Mouse (Mus musculus): Measurements from ENCODE around the gene Camta1. TPM values are rescaled to one million over a fixed set of nuclear protein-coding genes. Genes with fewer than 3 reads are reported as not detected.

The Camta1 gene
- polyA plus RNA-seq, 1 experiment from 2014 or later: 61.9 TPM

- Histone ChIP-seq H3K9ac (ENCODE audit: low read length) (no peak overlapping the region), H3K4me2 (replicated peaks; ENCODE audit: low read depth) (no peak overlapping the region), H3K27ac (replicated peaks) (no peak overlapping the region), H3K9me3 (ENCODE audit: control insufficient read depth, low read length) (no peaks in the 10 kb centered on the region), H3K4me3 (ENCODE audit: low read depth, low read length) (no peak overlapping the region), H3K4me1 (replicated peaks; ENCODE audit: control insufficient read depth, insufficient read depth) (no peaks in the 10 kb centered on the region), H3K27me3 (ENCODE audit: control insufficient read depth, insufficient read depth, low read length) (no peaks in the 10 kb centered on the region), H3K36me3 (ENCODE audit: control insufficient read depth, insufficient read depth, low read length) (no peaks in the 10 kb centered on the region)
- peak; percentile 31 for DNase-seq (ENCODE audit: low spot score)
- 63% methylated on average over 17 of the region's 17 CpGs for WGBS
- TF ChIP-seq CTCF (IDR thresholded peaks at IDR 0.05; ENCODE audit: low read depth) (no peak), EP300 (optimal IDR thresholded peaks at IDR 0.05) (no peak)
- ATAC-seq (ENCODE audit: low FRiP score, low TSS enrichment): no peak
Measured at GRCm38 (mm10) chr4:151404581-151405256, 457.0 kb downstream of the Camta1 start.

GRCm38 (mm10) chr4:151401685-151402397 is 459.8 kb downstream of the Camta1 start:
- no peak; the same call in 1 of the 2 replicates for ATAC-seq (ENCODE audit: low FRiP score, low TSS enrichment)
- DNase-seq (ENCODE audit: low spot score): no peak
- Histone ChIP-seq H3K27me3 (ENCODE audit: control insufficient read depth, insufficient read depth, low read length) (no peaks in the 10 kb centered on the region), H3K27ac (replicated peaks) (no peak overlapping the region), H3K4me3 (ENCODE audit: low read depth, low read length) (no peak overlapping the region), H3K9me3 (ENCODE audit: control insufficient read depth, low read length) (no peaks in the 10 kb centered on the region), H3K9ac (ENCODE audit: low read length) (no peak overlapping the region), H3K4me1 (replicated peaks; ENCODE audit: control insufficient read depth, insufficient read depth) (no peaks in the 10 kb centered on the region), H3K4me2 (replicated peaks; ENCODE audit: low read depth) (no peak overlapping the region), H3K36me3 (ENCODE audit: control insufficient read depth, insufficient read depth, low read length) (no peaks in the 10 kb centered on the region)
- 78% methylated on average over 22 of the region's 22 CpGs for WGBS
- TF ChIP-seq CTCF (IDR thresholded peaks at IDR 0.05; ENCODE audit: low read depth) (no peak), EP300 (optimal IDR thresholded peaks at IDR 0.05) (no peak)

- no peak for ATAC-seq (ENCODE audit: low FRiP score, low TSS enrichment)
- Histone ChIP-seq H3K27me3 (ENCODE audit: control insufficient read depth, insufficient read depth, low read length) (no peaks in the 10 kb centered on the region), H3K4me3 (ENCODE audit: low read depth, low read length) (no peak overlapping the region), H3K27ac (replicated peaks) (no peak overlapping the region), H3K4me1 (replicated peaks; ENCODE audit: control insufficient read depth, insufficient read depth) (no peaks in the 10 kb centered on the region), H3K9me3 (ENCODE audit: control insufficient read depth, low read length) (no peaks in the 10 kb centered on the region), H3K4me2 (replicated peaks; ENCODE audit: low read depth) (no peak overlapping the region), H3K36me3 (ENCODE audit: control insufficient read depth, insufficient read depth, low read length) (no peaks in the 10 kb centered on the region), H3K9ac (ENCODE audit: low read length) (no peak overlapping the region)
- WGBS: 86% methylated on average over 7 of the region's 7 CpGs
- no peak for TF ChIP-seq CTCF (IDR thresholded peaks at IDR 0.05; ENCODE audit: low read depth)
- TF ChIP-seq EP300 (optimal IDR thresholded peaks at IDR 0.05): no peak
- DNase-seq (ENCODE audit: low spot score): no peak
Measured at GRCm38 (mm10) chr4:151396536-151396935, 465.1 kb downstream of the Camta1 start.

GRCm38 (mm10) chr4:151389345-151389744 is 472.3 kb downstream of the Camta1 start:
- no peak overlapping the region for H3K27ac ChIP-seq (replicated peaks)
- no peak overlapping the region for H3K4me3 ChIP-seq (ENCODE audit: low read depth, low read length)
- 72% methylated on average over 11 of the region's 11 CpGs for WGBS
- DNase-seq (ENCODE audit: low spot score) (no peak), ATAC-seq (ENCODE audit: low FRiP score, low TSS enrichment) (no peak)
- H3K9ac ChIP-seq (ENCODE audit: low read length): no peak overlapping the region
- TF ChIP-seq CTCF (IDR thresholded peaks at IDR 0.05; ENCODE audit: low read depth): no peak
- no peak for TF ChIP-seq EP300 (optimal IDR thresholded peaks at IDR 0.05)
- H3K9me3 ChIP-seq (ENCODE audit: control insufficient read depth, low read length): no peaks in the 10 kb centered on the region
- H3K27me3 ChIP-seq (ENCODE audit: control insufficient read depth, insufficient read depth, low read length): no peaks in the 10 kb centered on the region
- H3K36me3 ChIP-seq (ENCODE audit: control insufficient read depth, insufficient read depth, low read length): no peaks in the 10 kb centered on the region
- H3K4me2 ChIP-seq (replicated peaks; ENCODE audit: low read depth): no peak overlapping the region
- H3K4me1 ChIP-seq (replicated peaks; ENCODE audit: control insufficient read depth, insufficient read depth): no peaks in the 10 kb centered on the region

- Histone ChIP-seq H3K4me2 (replicated peaks; ENCODE audit: low read depth) (peak overlapping the region; percentile 80), H3K9me3 (ENCODE audit: control insufficient read depth, low read length) (no peaks in the 10 kb centered on the region), H3K9ac (ENCODE audit: low read length) (peak overlapping the region; percentile 41; the same call in 1 of the 2 replicates), H3K27ac (replicated peaks) (no peak overlapping the region), H3K27me3 (ENCODE audit: control insufficient read depth, insufficient read depth, low read length) (no peaks in the 10 kb centered on the region), H3K36me3 (ENCODE audit: control insufficient read depth, insufficient read depth, low read length) (no peaks in the 10 kb centered on the region), H3K4me1 (replicated peaks; ENCODE audit: control insufficient read depth, insufficient read depth) (no peaks in the 10 kb centered on the region), H3K4me3 (ENCODE audit: low read depth, low read length) (peak overlapping the region; percentile 37)
- 3% methylated on average over 24 of the region's 24 CpGs for WGBS
- DNase-seq (ENCODE audit: low spot score) (peak; percentile 24), ATAC-seq (ENCODE audit: low FRiP score, low TSS enrichment) (no peak)
- TF ChIP-seq EP300 (optimal IDR thresholded peaks at IDR 0.05) (no peak), CTCF (IDR thresholded peaks at IDR 0.05; ENCODE audit: low read depth) (no peak)
Measured at GRCm38 (mm10) chr4:151386701-151387451, 474.8 kb downstream of the Camta1 start.

All from stomach, postnatal 0 days (tissue).